Mouse (Mus musculus) R1 (cell line): Measurements from ENCODE around the gene Elmo1.

Experiments used
- DNase-seq: peaks from one replicate; pipeline ENCODE4 v3.0.0-alpha.2; 2018; ENCODE audit warnings: low read depth, low spot score

The Elmo1 gene

GRCm38 (mm10) chr13:20090133-20090710, at the start of gene Elmo1:
Gene Elmo1 (plus strand): TSS chr13:20090596.
- peak; percentile 88 for DNase-seq

- DNase-seq: peak; percentile 43
These were observed 49.1 kb upstream of the Elmo1 start for GRCm38 (mm10) chr13:20041169-20041830.

DNA sequence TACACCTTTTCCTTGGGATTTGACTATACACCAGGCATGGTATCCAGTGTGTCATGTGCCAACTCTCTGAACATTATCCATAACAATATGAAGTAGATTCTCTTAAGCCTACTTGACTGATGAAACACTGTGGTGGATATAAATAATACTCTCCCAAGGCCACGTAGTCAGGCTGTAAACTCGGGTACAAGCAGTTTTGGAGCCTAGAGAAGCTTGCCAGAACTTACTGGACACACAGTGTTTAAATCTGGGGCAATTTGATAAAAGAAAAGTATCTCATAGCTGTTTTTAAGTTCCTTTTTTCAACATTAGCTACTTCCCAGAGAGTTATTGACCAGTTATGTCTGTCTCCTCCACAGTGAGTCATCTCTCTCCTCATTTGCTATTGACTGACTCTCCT, 47.5 kb upstream of the Elmo1 start:
- no peak for DNase-seq

DNA sequence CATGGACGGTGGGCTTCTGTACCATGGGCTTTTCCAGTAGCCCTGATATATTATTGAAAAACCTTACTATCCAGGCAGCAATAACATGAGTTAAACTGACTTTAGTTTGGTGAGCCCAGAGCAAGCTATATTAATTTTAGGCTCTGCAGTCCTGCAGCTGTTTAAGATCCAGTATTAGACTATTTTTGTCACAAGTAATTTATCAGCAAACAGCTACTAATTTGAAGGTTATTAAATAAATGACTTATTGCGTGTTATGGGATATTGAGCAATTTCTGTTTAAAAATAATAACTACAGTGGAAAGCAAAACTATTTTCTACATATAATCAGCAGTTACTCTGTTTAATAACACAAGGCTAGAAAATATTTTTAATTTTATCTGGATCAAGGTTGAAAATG, 45.0 kb upstream of the Elmo1 start:
- no peak for DNase-seq

DNA sequence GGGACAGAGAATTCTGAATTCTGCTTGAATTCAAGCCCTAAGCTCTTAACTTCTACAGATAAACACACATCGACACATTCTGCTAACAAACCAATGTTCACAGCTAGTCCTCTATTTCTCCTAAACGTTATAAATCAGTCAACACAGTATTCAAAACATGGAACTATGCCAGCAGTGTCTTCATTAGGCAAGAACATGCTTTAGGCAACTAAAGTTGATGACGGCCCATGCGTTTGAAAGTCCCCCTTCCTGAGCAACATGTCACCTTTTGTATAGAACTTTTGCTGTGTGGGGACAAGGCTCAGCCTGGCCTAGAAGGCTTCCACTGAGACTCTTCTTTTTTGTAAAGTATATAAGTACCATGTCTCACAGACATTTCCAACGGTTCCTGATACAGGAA, 44.6 kb upstream of the Elmo1 start:
- DNase-seq: no peak

GRCm38 (mm10) chr13:20046406-20046805, 44.0 kb upstream of the Elmo1 start:
- DNase-seq: no peak

GRCm38 (mm10) chr13:20047926-20048836, 42.2 kb upstream of the Elmo1 start:
- no peak for DNase-seq

- DNase-seq: peak; percentile 52
These were observed 41.6 kb upstream of the Elmo1 start for GRCm38 (mm10) chr13:20048837-20049160.

GRCm38 (mm10) chr13:20049654-20050053, 40.7 kb upstream of the Elmo1 start:
- DNase-seq: no peak

GRCm38 (mm10) chr13:20050149-20050548, 40.2 kb upstream of the Elmo1 start:
- DNase-seq: no peak

- DNase-seq: no peak
These were observed 32.5 kb upstream of the Elmo1 start for GRCm38 (mm10) chr13:20057926-20058325.

- no peak for DNase-seq
These were observed 29.4 kb upstream of the Elmo1 start for GRCm38 (mm10) chr13:20061031-20061430.

GRCm38 (mm10) chr13:20063331-20063730, 27.1 kb upstream of the Elmo1 start:
- no peak for DNase-seq

DNA sequence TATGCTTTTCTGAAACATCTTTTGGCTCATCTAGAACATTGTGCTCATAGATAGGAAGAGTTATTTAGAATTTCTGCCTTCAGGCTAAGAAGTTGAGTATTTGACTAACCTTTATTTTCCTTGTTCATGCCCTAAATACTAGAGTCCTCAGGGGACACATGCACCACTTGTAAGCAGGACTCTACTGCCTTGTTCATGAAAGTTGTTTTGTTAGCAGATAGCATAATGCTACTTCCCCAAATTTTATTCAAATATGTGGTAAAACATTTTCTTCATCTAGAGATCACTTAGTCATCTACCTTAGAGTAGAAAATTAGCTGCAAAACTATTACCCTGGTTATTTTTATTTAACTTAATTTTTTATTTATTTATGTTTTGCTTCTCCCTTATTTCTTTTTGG, 18.4 kb upstream of the Elmo1 start:
- DNase-seq: no peak

DNA sequence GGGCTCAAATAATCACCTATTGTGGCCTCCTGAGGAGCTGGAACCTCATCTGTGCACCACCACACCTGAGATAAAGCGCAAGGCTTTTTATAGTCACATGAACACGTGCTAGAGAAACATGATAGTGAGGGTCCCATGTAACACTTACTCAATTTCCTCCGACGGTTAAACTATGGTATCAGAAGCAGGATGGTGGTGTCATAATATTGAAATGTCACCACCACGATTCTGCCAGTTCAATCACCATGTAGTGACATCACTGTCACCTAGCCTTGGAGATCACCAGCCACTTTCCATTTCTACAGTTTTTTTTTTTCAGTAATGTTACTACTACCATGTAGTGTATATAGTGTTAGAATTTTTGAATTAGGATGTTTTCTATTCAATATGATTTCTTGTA, 17.4 kb upstream of the Elmo1 start:
- DNase-seq: no peak

- no peak for DNase-seq
These were observed 13.9 kb upstream of the Elmo1 start for GRCm38 (mm10) chr13:20076521-20076920.

GRCm38 (mm10) chr13:20077237-20077636, 13.2 kb upstream of the Elmo1 start:
- DNase-seq: no peak

GRCm38 (mm10) chr13:20090711-20091603, 561 bp downstream of the Elmo1 start:
- DNase-seq: peak; percentile 76

GRCm38 (mm10) chr13:20091604-20091926, 1.2 kb downstream of the Elmo1 start:
- DNase-seq: no peak

- no peak for DNase-seq
These were observed 1.9 kb downstream of the Elmo1 start for GRCm38 (mm10) chr13:20092301-20092700.

DNA sequence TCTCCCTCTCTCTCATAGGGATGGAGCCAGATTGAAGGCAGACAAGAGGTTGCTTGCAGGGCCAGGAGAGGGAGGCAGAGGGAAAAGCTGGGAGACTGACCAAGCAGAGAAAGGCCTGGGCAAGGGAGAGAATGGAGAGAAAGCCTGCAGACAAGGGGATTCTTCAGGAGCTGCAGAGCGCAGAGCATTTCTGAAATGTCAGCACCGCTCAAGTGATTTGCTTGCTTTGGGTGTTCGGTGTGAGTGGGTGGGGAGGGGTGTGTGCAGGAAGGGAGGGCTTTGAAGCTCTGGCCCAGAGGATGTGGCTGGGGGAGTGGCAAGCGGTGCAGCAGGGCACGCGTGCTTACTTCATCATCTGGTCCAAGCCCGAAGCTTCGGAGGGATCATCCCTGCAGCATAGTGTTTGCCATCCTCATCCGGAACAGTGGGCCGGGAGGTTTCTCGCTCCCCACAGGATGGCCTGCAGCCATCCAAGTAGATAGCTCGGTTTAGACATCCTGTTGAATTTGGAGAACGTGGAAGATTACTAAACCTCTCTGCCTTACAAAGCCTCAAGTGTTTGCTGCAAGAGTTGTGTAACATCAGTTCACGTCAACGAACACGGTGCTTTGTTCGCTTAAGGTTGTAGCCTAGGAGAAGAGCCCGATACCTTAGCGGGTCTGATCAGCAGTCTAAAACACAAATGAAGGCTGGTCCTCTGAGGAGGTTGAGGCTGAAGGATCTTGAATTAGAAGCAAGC, 3.1 kb downstream of the Elmo1 start:
- peak; percentile 18 for DNase-seq
